18 mouse cellular contexts compared by ENCODE assay signal in genomic region chr11:32937167-32937566, GRCm38 (mm10).
DNase-seq lines count a peak whose midpoint lies in the region; ATAC-seq and TF ChIP-seq lines count a peak whose summit lies in the region.
"Had no signal": no experiment of that assay in that cellular context is flagged by ENCODE, and none has a peak within 500 bp of the region (broad histone marks: within the 10 kb centered on the region; RNA-seq: fewer than 3 reads in every experiment).

No protein-coding gene starts in this region.

- H3K27ac ChIP-seq in lung, postnatal 0 days (ENCODE audit: low read length): no peak overlapping the region
- H3K27ac ChIP-seq: embryonic facial prominence, embryonic 10.5 days; forebrain, embryonic 13.5 days; heart, embryonic 13.5 days; hindbrain, embryonic 15.5 days had no signal

- 0 out of 2 replicates have a peak, but pooled peaks have one; percentile 14 for TF ChIP-seq EP300 in lung, postnatal 0 days (IDR thresholded peaks at IDR 0.05)

- WGBS in lung, postnatal 0 days: 20% methylated on average over 1 of the region's 1 CpGs

- H3K9me3 ChIP-seq in lung, postnatal 0 days (ENCODE audit: low read length): no peaks in the 10 kb centered on the region
- H3K9me3 ChIP-seq: forebrain, embryonic 13.5 days; hindbrain, embryonic 15.5 days had no signal

- no peak overlapping the region for H3K4me2 ChIP-seq in lung, postnatal 0 days (replicated peaks; ENCODE audit: low read depth, low read length)
- H3K4me2 ChIP-seq: forebrain, embryonic 13.5 days; heart, embryonic 13.5 days; hindbrain, embryonic 15.5 days had no signal

- H3K4me1 ChIP-seq in lung, postnatal 0 days (ENCODE audit: insufficient read depth, low read depth, low read length): no peaks in the 10 kb centered on the region

- H3K9ac ChIP-seq in lung, postnatal 0 days (replicated peaks; ENCODE audit: low read depth): no peak overlapping the region
- H3K9ac ChIP-seq: forebrain, embryonic 13.5 days; forebrain, postnatal 0 days; heart, embryonic 13.5 days; hindbrain, embryonic 15.5 days had no signal

- no peak for TF ChIP-seq CTCF in lung, postnatal 0 days (IDR thresholded peaks at IDR 0.05)

- no peaks in the 10 kb centered on the region for H3K36me3 ChIP-seq in lung, postnatal 0 days (ENCODE audit: insufficient read depth, low read length)
- H3K36me3 ChIP-seq: embryonic facial prominence, embryonic 10.5 days; heart, embryonic 13.5 days; hindbrain, embryonic 15.5 days had no signal

- ATAC-seq in lung, postnatal 0 days: peak; percentile 63
- ATAC-seq: activated CD4-positive, CD25-positive, alpha-beta regulatory T cell, adult 4 months; forebrain, embryonic 13.5 days; forebrain, postnatal 0 days; Patski had no signal

- H3K27me3 ChIP-seq in lung, postnatal 0 days (replicated peaks; ENCODE audit: insufficient read depth, low read length): no peaks in the 10 kb centered on the region
- H3K27me3 ChIP-seq: forebrain, embryonic 13.5 days; hindbrain, embryonic 15.5 days; Patski had no signal

- peak; percentile 36 for DNase-seq in adrenal gland, postnatal 14 days
- no peak for DNase-seq in adrenal gland, postnatal 25 days
- DNase-seq in lung, postnatal 0 days (ENCODE audit: low spot score): no peak
- no peak for DNase-seq in lung, postnatal 25 days (ENCODE audit: low spot score)
- peak; percentile 17 for DNase-seq in ovary, postnatal 36 days (ENCODE audit: low spot score)
- no peak for DNase-seq in ovary, postnatal 10 days (ENCODE audit: low spot score)
- DNase-seq in layer of hippocampus, adult 8-10 months (ENCODE audit: low spot score in 2 of 2): no peak
- DNase-seq: adrenal gland, postnatal 10 days; cerebellum, adult 2 months; cerebellum, postnatal 10 days; forebrain, postnatal 0 days; heart, adult 11 months had no signal

- H3K4me3 ChIP-seq in lung, postnatal 0 days (ENCODE audit: low read depth, low read length): no peak overlapping the region
- H3K4me3 ChIP-seq: embryonic facial prominence, embryonic 10.5 days; forebrain, embryonic 13.5 days; heart, embryonic 13.5 days; hindbrain, embryonic 15.5 days had no signal

Comparison
In these comparisons a context has a peak if more than half of its experiments do, and no peak if none do; other contexts are left out.
1. DNase-seq: peak in adrenal gland, postnatal 14 days (single experiment) and ovary, postnatal 36 days (single experiment); none in adrenal gland, postnatal 25 days (single experiment), lung, postnatal 0 days (single experiment), lung, postnatal 25 days (single experiment), ovary, postnatal 10 days (single experiment) and layer of hippocampus, adult 8-10 months (0 of 2).